32 mouse cellular contexts compared by ENCODE assay signal in the genomic region with DNA sequence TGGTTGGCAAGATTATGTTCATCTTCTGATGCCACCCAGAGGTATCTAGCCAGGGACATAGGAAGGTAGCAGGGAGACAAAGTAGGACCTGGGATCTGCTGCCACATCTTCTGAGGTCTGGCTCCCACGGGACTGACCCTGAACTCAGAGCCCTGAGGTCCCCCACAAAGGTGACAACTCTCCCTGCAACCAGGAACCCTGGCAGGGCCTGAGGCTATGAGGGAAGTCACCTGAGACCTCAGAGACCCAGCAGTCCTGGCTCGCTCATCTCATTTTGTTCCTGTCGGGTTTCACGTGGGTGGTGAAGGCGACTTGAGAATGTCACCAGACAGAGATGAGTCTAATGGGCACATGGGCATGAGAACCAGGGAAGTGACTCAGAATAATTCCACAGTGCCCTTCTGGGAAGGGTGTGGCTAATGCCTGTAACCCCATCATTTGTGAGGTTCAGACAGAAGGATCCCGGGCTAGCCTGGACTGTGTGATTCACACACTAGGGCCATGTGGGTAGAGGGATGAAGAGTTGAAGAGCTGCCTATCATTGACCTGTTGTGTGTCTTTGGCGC. TPM values are rescaled to one million over a fixed set of nuclear protein-coding genes. Genes with fewer than 3 reads are reported as not detected.
"Had no signal": no experiment of that assay in that cellular context is flagged by ENCODE, and none has a peak within 500 bp of the region (broad histone marks: within the 10 kb centered on the region; RNA-seq: fewer than 3 reads in every experiment).

No protein-coding gene starts in this region.

- DNase-seq: cerebellum, postnatal 14 days; cerebellum, postnatal 25 days; cerebellum, postnatal 36 days; embryo, embryonic 11 days; forebrain, postnatal 0 days; gastrocnemius, adult 2 months; gastrocnemius, postnatal 10 days; gastrocnemius, postnatal 14 days; gastrocnemius, postnatal 25 days; gastrocnemius, postnatal 36 days; heart, adult 11 months; heart, adult 18-20 months; heart, adult 2 months had no signal

- H3K4me3 ChIP-seq: embryonic facial prominence, embryonic 10.5 days; embryonic facial prominence, embryonic 12.5 days; embryonic facial prominence, embryonic 13.5 days; embryonic facial prominence, embryonic 15.5 days; erythroblast, embryonic 14.5 days; forebrain, embryonic 10.5 days; forebrain, embryonic 12.5 days; forebrain, embryonic 13.5 days; forebrain, embryonic 15.5 days; gastrocnemius, adult 2 months; heart, adult 2 months; heart, embryonic 10.5 days had no signal

- H3K36me3 ChIP-seq: forebrain, embryonic 10.5 days; forebrain, embryonic 12.5 days; forebrain, embryonic 15.5 days had no signal

- H3K27me3 ChIP-seq: forebrain, embryonic 15.5 days had no signal

- ATAC-seq: forebrain, embryonic 13.5 days; forebrain, embryonic 14.5 days; forebrain, embryonic 15.5 days; forebrain, embryonic 16.5 days; forebrain, postnatal 0 days had no signal

RNA-seq across cellular contexts. Expression of gene 9430097D07Rik, which starts 9.7 kb away (rescaled TPM):
- total RNA-seq: common myeloid progenitor, adult 5-6 weeks; gastrocnemius, adult 18-20 months; gastrocnemius, adult 2 months; gastrocnemius, adult 8-10 months; gastrocnemius, postnatal 10 days; gastrocnemius, postnatal 14 days; gastrocnemius, postnatal 25 days; gastrocnemius, postnatal 36 days; gastrocnemius, postnatal 4 days; granulocyte monocyte progenitor cell, adult 5-6 weeks; heart, adult 18-20 months; heart, adult 2 months; heart, adult 8-10 months had no signal
- polyA plus RNA-seq: embryonic facial prominence, embryonic 13.5 days; erythroblast, embryonic 14.5 days; gonadal fat pad, adult 2 months; heart, adult 2 months had no signal

RNA-seq across cellular contexts. Expression of gene Pip5kl1, which starts 10.6 kb away (rescaled TPM):
- total RNA-seq: common myeloid progenitor, adult 5-6 weeks; gastrocnemius, adult 18-20 months; gastrocnemius, adult 2 months; gastrocnemius, adult 8-10 months; gastrocnemius, postnatal 10 days; gastrocnemius, postnatal 14 days; gastrocnemius, postnatal 25 days; gastrocnemius, postnatal 36 days; gastrocnemius, postnatal 4 days; granulocyte monocyte progenitor cell, adult 5-6 weeks; heart, adult 18-20 months; heart, adult 2 months had no signal
- polyA plus RNA-seq: erythroblast, embryonic 14.5 days had no signal
